Mouse (Mus musculus) retina, embryonic 14.5 days (tissue): ENCODE data around the gene Hamp.

Experiments used
- DNase-seq: peaks from one replicate; pipeline ENCODE4 v3.0.0-alpha.2; 2015; ENCODE audit warnings: low spot score

Gene Hamp

GRCm38 (mm10) chr7:30908277-30908991 lies 35.4 kb downstream of the Hamp start:
- DNase-seq, result peak; percentile 57

- no peak for DNase-seq
These were observed 39.8 kb downstream of the Hamp start for GRCm38 (mm10) chr7:30904042-30904441.

- DNase-seq, result no peak
These were observed 48.6 kb downstream of the Hamp start for GRCm38 (mm10) chr7:30895217-30895616.

- DNase-seq, result no peak
These were observed 51.3 kb downstream of the Hamp start for GRCm38 (mm10) chr7:30892515-30892914.
